Mouse (Mus musculus): ENCODE results near the gene Fchsd2.

DNA sequence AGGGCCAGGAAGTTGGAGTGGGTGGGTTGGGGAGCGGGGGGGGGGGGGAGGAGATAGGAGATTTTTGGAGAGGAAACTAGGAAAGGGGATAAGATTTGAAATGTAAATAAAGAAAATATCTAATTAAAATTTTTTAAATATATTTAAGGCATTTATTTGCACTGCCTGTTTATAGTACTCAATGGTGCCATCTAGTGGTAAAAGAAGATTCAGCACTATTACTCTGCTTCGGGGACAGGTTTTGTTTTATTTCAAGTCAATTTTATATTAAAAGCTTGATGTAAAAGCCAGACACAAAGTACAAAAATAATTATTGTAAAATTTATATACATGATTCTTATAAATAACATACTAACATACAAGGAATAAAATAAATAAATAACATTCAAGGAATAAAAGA lies 138.8 kb downstream of the Fchsd2 start:
- no peak for TF ChIP-seq CTCF (IDR thresholded peaks at IDR 0.05; ENCODE audit: low read depth, low read length)
- TF ChIP-seq POLR2A (IDR thresholded peaks at IDR 0.05; ENCODE audit: extremely low read depth, insufficient read depth, low read length) = no peak
